Mouse (Mus musculus): Measurements from ENCODE around the gene Prkca. TPM values are rescaled to one million over a fixed set of nuclear protein-coding genes. Genes with fewer than 3 reads are reported as not detected.
A peak's percentile ranks its signal among the peaks of the same experiment; 100 is the strongest.

Prkca gene
- total and polyA plus RNA-seq, 3 experiments, result 15.3 to 30.9 (median 19.9) TPM

GRCm38 (mm10) chr11:108344759-108345158 lies 1.0 kb upstream of the Prkca start:
- peaks cover 0 to 16% of the 10 kb centered on the region in 2 experiments; a peak in 2 of 4 replicates for H3K36me3 ChIP-seq (ENCODE audit: control insufficient read depth in 1 of 2, insufficient read depth in 2 of 2, low read length in 2 of 2)
- no peak overlapping the region for H3K27ac ChIP-seq (ENCODE audit: control insufficient read depth, low read depth, low read length)
- peaks cover 13 to 16% of the 10 kb centered on the region in 2 experiments for H3K4me1 ChIP-seq (ENCODE audit: control insufficient read depth in 1 of 2, insufficient read depth in 2 of 2, low read length in 2 of 2)
- no peak overlapping the region for H3K4me3 ChIP-seq (ENCODE audit: control insufficient read depth in 1 of 2, insufficient read depth in 1 of 2, low read depth in 2 of 2, low read length in 2 of 2)
- no peaks in the 10 kb centered on the region for H3K9me3 ChIP-seq (replicated peaks; ENCODE audit: insufficient read depth, low read length)
- TF ChIP-seq TAL1 (IDR thresholded peaks at IDR 0.05; ENCODE audit: low read length) (no peak), RAD21 (IDR thresholded peaks at IDR 0.05; ENCODE audit: low read depth, low read length) (no peak), JUND (IDR thresholded peaks at IDR 0.05; ENCODE audit: low read depth, low read length) (no peak), TCF12 (IDR thresholded peaks at IDR 0.05; ENCODE audit: low read depth, low read length) (no peak), MAZ (IDR thresholded peaks at IDR 0.05; ENCODE audit: low read depth, low read length) (no peak), EP300 (IDR thresholded peaks at IDR 0.05; ENCODE audit: low read depth in 1 of 2, low read length in 2 of 2) (no peak), USF1 (IDR thresholded peaks at IDR 0.05; ENCODE audit: low read depth, low read length) (no peak), NELFE (IDR thresholded peaks at IDR 0.05; ENCODE audit: low read depth, low read length) (no peak)
- H3K27me3 ChIP-seq (ENCODE audit: control insufficient read depth in 1 of 2, insufficient read depth in 2 of 2, low read length in 2 of 2), result 0 out of 4 replicates have a peak, but pooled peaks cover 0 to 2% of the 10 kb centered on the region in 2 experiments
- H3K79me2 ChIP-seq (ENCODE audit: control insufficient read depth, insufficient read depth, low read length, poor library complexity), result peaks cover 14% of the 10 kb centered on the region
- DNase-seq (ENCODE audit: low read depth, low spot score), result peak; percentile 16
- H3K9ac ChIP-seq (ENCODE audit: control insufficient read depth, low read depth, low read length, poor library complexity, severe bottlenecking), result no peak overlapping the region

GRCm38 (mm10) chr11:108342781-108343768 lies 653 bp downstream of the Prkca start, which contains the start of gene Apoh:
Gene Apoh (plus strand): TSS chr11:108343354.
- DNase-seq (ENCODE audit: low read depth, low spot score), result peak; percentile 71
- no peaks in the 10 kb centered on the region for H3K27me3 ChIP-seq (ENCODE audit: control insufficient read depth in 1 of 2, insufficient read depth in 2 of 2, low read length in 2 of 2)
- peak within 1 kb of the TSS; percentile 80 for H3K9ac ChIP-seq (ENCODE audit: control insufficient read depth, low read depth, low read length, poor library complexity, severe bottlenecking)
- peaks cover 15 to 18% of the 10 kb centered on the region in 2 experiments for H3K4me1 ChIP-seq (ENCODE audit: control insufficient read depth in 1 of 2, insufficient read depth in 2 of 2, low read length in 2 of 2)
- no peaks in the 10 kb centered on the region for H3K9me3 ChIP-seq (replicated peaks; ENCODE audit: insufficient read depth, low read length)
- H3K4me3 ChIP-seq (ENCODE audit: control insufficient read depth in 1 of 2, insufficient read depth in 1 of 2, low read depth in 2 of 2, low read length in 2 of 2), result peak within 1 kb of the TSS; percentile 74 to 84
- TF ChIP-seq ETS1 (IDR thresholded peaks at IDR 0.05; ENCODE audit: low read depth, low read length) (0 out of 2 replicates have a peak, but pooled peaks have one; percentile 27), CHD1 (IDR thresholded peaks at IDR 0.05; ENCODE audit: low read depth, low read length) (peak; percentile 77; the same call in 1 of the 2 replicates), SIN3A (IDR thresholded peaks at IDR 0.05; ENCODE audit: low read length) (peak; percentile 32; the same call in 1 of the 2 replicates), MAX (IDR thresholded peaks at IDR 0.05; ENCODE audit: low read length) (peak; percentile 50; the same call in 1 of the 2 replicates), MAZ (IDR thresholded peaks at IDR 0.05; ENCODE audit: low read depth, low read length) (peak; percentile 62; the same call in 1 of the 2 replicates), ZC3H11A (IDR thresholded peaks at IDR 0.05; ENCODE audit: low read depth, low read length) (no peak), KAT2A (conservative IDR thresholded peaks at IDR 0.05; ENCODE audit: low read depth, low read length) (no peak), EP300 (IDR thresholded peaks at IDR 0.05; ENCODE audit: low read depth in 1 of 2, low read length in 2 of 2) (peak; percentile 7 to 17; a peak in 1 of 4 replicates), POLR2A (IDR thresholded peaks at IDR 0.05; ENCODE audit: control insufficient read depth in 1 of 2, insufficient read depth in 1 of 2, low read depth in 1 of 2, low read length in 2 of 2, poor library complexity in 1 of 2) (peak in 1 of 2 experiments; percentile 9; a peak in 1 of 4 replicates), TAL1 (IDR thresholded peaks at IDR 0.05; ENCODE audit: low read length) (no peak), GABPA (IDR thresholded peaks at IDR 0.05; ENCODE audit: low read depth, low read length) (0 out of 2 replicates have a peak, but pooled peaks have one; percentile 11), NELFE (IDR thresholded peaks at IDR 0.05; ENCODE audit: low read depth, low read length) (0 out of 2 replicates have a peak, but pooled peaks have one; percentile 33), MYC (IDR thresholded peaks at IDR 0.05; ENCODE audit: low read depth, low read length) (0 out of 2 replicates have a peak, but pooled peaks have one; percentile 19), NRF1 (IDR thresholded peaks at IDR 0.05; ENCODE audit: insufficient read depth, low read depth, low read length, poor library complexity, severe bottlenecking) (peak; percentile 10; the same call in 1 of the 2 replicates), UBTF (IDR thresholded peaks at IDR 0.05; ENCODE audit: borderline replicate concordance, insufficient read depth, low read depth, low read length) (peak; percentile 63; the same call in 1 of the 2 replicates)
- H3K79me2 ChIP-seq (ENCODE audit: control insufficient read depth, insufficient read depth, low read length, poor library complexity), result peaks cover 14% of the 10 kb centered on the region
- peaks cover 0 to 19% of the 10 kb centered on the region in 2 experiments; a peak in 3 of 4 replicates for H3K36me3 ChIP-seq (ENCODE audit: control insufficient read depth in 1 of 2, insufficient read depth in 2 of 2, low read length in 2 of 2)
- peak within 1 kb of the TSS; percentile 63 for H3K27ac ChIP-seq (ENCODE audit: control insufficient read depth, low read depth, low read length)

Measured in MEL (cell line).